9 mouse cellular contexts compared by ENCODE assay signal in the genomic region with DNA sequence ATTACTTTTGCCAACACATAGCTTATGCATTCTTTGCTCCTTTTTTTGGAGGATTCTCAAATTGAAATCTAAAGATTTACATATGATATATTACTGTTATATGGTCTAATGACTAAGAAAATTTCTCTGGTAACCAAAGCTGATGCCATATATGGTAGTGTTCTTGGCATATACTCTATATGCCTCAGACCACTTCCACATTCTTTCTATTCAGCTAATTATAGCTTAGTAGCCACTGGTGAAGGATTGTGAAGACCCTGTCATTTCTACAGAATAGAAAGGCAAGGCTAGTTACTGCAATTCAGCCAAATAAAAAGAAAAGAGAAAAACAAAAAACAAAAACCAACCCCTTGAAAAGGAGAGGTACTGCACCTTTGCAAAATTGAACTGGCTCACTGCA. TPM values are rescaled to one million over a fixed set of nuclear protein-coding genes. Genes with fewer than 3 reads are reported as not detected.
A peak's percentile ranks its signal among the peaks of the same experiment; 100 is the strongest.
DNase-seq lines count a peak whose midpoint lies in the region; ATAC-seq and TF ChIP-seq lines count a peak whose summit lies in the region.
"Had no signal": no experiment of that assay in that cellular context is flagged by ENCODE, and none has a peak within 500 bp of the region (broad histone marks: within the 10 kb centered on the region; RNA-seq: fewer than 3 reads in every experiment).

No protein-coding gene starts in this region.

- peak overlapping the region; percentile 71 for H3K27ac ChIP-seq in kidney, embryonic 16.5 days (ENCODE audit: low read length)
- no peak overlapping the region for H3K27ac ChIP-seq in brown adipose tissue, adult 24 weeks (replicated peaks; ENCODE audit: low read depth, low read length)
- H3K27ac ChIP-seq in hindbrain, postnatal 0 days = no peak overlapping the region

- peaks cover 45% of the 10 kb centered on the region for H3K4me1 ChIP-seq in kidney, embryonic 16.5 days (ENCODE audit: insufficient read depth, low read length)
- peaks cover 14% of the 10 kb centered on the region for H3K4me1 ChIP-seq in brown adipose tissue, adult 24 weeks (ENCODE audit: control insufficient read depth, insufficient read depth, insufficient read length, low read length)
- peaks cover 23% of the 10 kb centered on the region for H3K4me1 ChIP-seq in hindbrain, postnatal 0 days (ENCODE audit: insufficient read depth, low read length)

- TF ChIP-seq CTCF in hindbrain, postnatal 0 days (IDR thresholded peaks at IDR 0.05; ENCODE audit: low read depth) = no peak

- H3K27me3 ChIP-seq in kidney, embryonic 16.5 days (ENCODE audit: insufficient read depth, low read length) = no peaks in the 10 kb centered on the region
- no peaks in the 10 kb centered on the region for H3K27me3 ChIP-seq in hindbrain, postnatal 0 days (ENCODE audit: insufficient read depth, low read length)
- H3K27me3 ChIP-seq in myocyte (ENCODE audit: control insufficient read depth, insufficient read depth, insufficient read length) = no peaks in the 10 kb centered on the region

- no peaks in the 10 kb centered on the region for H3K9me3 ChIP-seq in kidney, embryonic 16.5 days (ENCODE audit: low read length)
- no peaks in the 10 kb centered on the region for H3K9me3 ChIP-seq in hindbrain, postnatal 0 days (ENCODE audit: low read length)

- 0 out of 2 replicates have a peak, but pooled peaks cover 9% of the 10 kb centered on the region for H3K36me3 ChIP-seq in kidney, embryonic 16.5 days (ENCODE audit: insufficient read depth, low read length)
- no peaks in the 10 kb centered on the region; the same call in 1 of the 2 replicates for H3K36me3 ChIP-seq in hindbrain, postnatal 0 days (ENCODE audit: insufficient read depth, low read length)
- H3K36me3 ChIP-seq in myocyte (ENCODE audit: control insufficient read depth, insufficient read depth) = peaks cover 35% of the 10 kb centered on the region

- TF ChIP-seq POLR2A in myocyte (IDR thresholded peaks at IDR 0.05; ENCODE audit: insufficient read length, low read depth) = no peak

- H3K79me2 ChIP-seq in myocyte (ENCODE audit: control insufficient read depth, insufficient read depth) = peaks cover 80% of the 10 kb centered on the region

- H3K4me2 ChIP-seq in kidney, embryonic 16.5 days (replicated peaks; ENCODE audit: low read depth, low read length) = peak overlapping the region; percentile 81
- peak overlapping the region; percentile 98 for H3K4me2 ChIP-seq in hindbrain, postnatal 0 days (ENCODE audit: low read depth, low read length)
- H3K4me2 ChIP-seq in myocyte (ENCODE audit: low read depth) = peak overlapping the region; percentile 92

- ATAC-seq in kidney, embryonic 16.5 days (ENCODE audit: low FRiP score, low TSS enrichment) = no peak
- ATAC-seq in hindbrain, postnatal 0 days = no peak

- no peak overlapping the region for H3ac ChIP-seq in myocyte (ENCODE audit: control insufficient read depth, insufficient read length)

- no peak for DNase-seq in kidney, adult 9 months
- DNase-seq in hindbrain, postnatal 0 days (ENCODE audit: low spot score) = no peak
- DNase-seq in urinary bladder, postnatal 25 days (ENCODE audit: low spot score) = no peak
- no peak for DNase-seq in adrenal gland, adult 8-10 months
- no peak for DNase-seq in layer of hippocampus, adult 18-20 months (ENCODE audit: low spot score in 2 of 2)
- DNase-seq: kidney, adult 11 months had no signal

- H3K9ac ChIP-seq in kidney, embryonic 16.5 days (replicated peaks; ENCODE audit: low read length) = peak overlapping the region; percentile 61
- peak overlapping the region; percentile 30 for H3K9ac ChIP-seq in hindbrain, postnatal 0 days (replicated peaks; ENCODE audit: low read length)

- H3K4me3 ChIP-seq in kidney, embryonic 16.5 days (ENCODE audit: low read length) = peak overlapping the region; percentile 50
- peak overlapping the region; percentile 32; the same call in 1 of the 2 replicates for H3K4me3 ChIP-seq in brown adipose tissue, adult 24 weeks (ENCODE audit: insufficient read depth, low read depth, low read length)
- H3K4me3 ChIP-seq in hindbrain, postnatal 0 days (ENCODE audit: low read length) = peak overlapping the region; percentile 91
- peak overlapping the region; percentile 63 for H3K4me3 ChIP-seq in myocyte

TF ChIP-seq in myocyte, 11 proteins besides CTCF, POLR2A, EP300 and RAD21:
- TF ChIP-seq USF1 (IDR thresholded peaks at IDR 0.05; ENCODE audit: low read depth) = no peak
- peak; percentile 58 for TF ChIP-seq SRF (IDR thresholded peaks at IDR 0.05; ENCODE audit: control insufficient read depth, insufficient read length, low read depth)

RNA-seq across cellular contexts. Expression of a gene that starts 3.6 kb away (rescaled TPM):
- polyA plus RNA-seq in kidney, embryonic 16.5 days (2015; fragmentation: Nextera tagmentation; extraction: Ambion mirVana) = 24.8 and 30.1 TPM in 2 replicates
- 25.2 and 39.9 TPM in 2 replicates for polyA plus RNA-seq in brown adipose tissue, adult 24 weeks (2012; ENCODE audit: insufficient read depth, insufficient read length, missing spikeins)
- total RNA-seq in hindbrain, postnatal 0 days (2014; rRNA removed) = 35.9 and 36.9 TPM in 2 replicates
- 17.1 and 17.9 TPM in 2 replicates for polyA plus RNA-seq in hindbrain, postnatal 0 days (2015; fragmentation: Nextera tagmentation; extraction: Ambion mirVana)
- polyA plus RNA-seq in myocyte (2012; fragmentation: generic; extraction: Trizol) = 33.2 TPM
- 10 to 100 TPM; 54.2 to 62.0 (median 60.9) TPM for total RNA-seq in adrenal gland, adult 8-10 months (2022)
- 100 to 1,000 TPM; 229 to 239 TPM for total RNA-seq in layer of hippocampus, adult 18-20 months (2021)

RNA-seq across cellular contexts. Expression of a gene that starts 27.8 kb away (rescaled TPM):
- polyA plus RNA-seq in kidney, embryonic 16.5 days (2015; fragmentation: Nextera tagmentation; extraction: Ambion mirVana) = 560 and 596 TPM in 2 replicates
- polyA plus RNA-seq in brown adipose tissue, adult 24 weeks (2012; ENCODE audit: insufficient read depth, insufficient read length, missing spikeins) = 54.3 and 66.3 TPM in 2 replicates
- 75.5 and 95.0 TPM in 2 replicates for total RNA-seq in hindbrain, postnatal 0 days (2014; rRNA removed)
- 251 and 254 TPM in 2 replicates for polyA plus RNA-seq in hindbrain, postnatal 0 days (2015; fragmentation: Nextera tagmentation; extraction: Ambion mirVana)
- 175 TPM for polyA plus RNA-seq in myocyte (2012; fragmentation: generic; extraction: Trizol)
- total RNA-seq in adrenal gland, adult 8-10 months (2022) = 10 to 100 TPM; 68.9 to 84.3 (median 80.5) TPM
- 10 to 100 TPM; 36.3 to 45.4 TPM for total RNA-seq in layer of hippocampus, adult 18-20 months (2021)

RNA-seq across cellular contexts. Expression of a gene that starts 48.7 kb away (rescaled TPM):
- polyA plus RNA-seq in kidney, embryonic 16.5 days (2015; fragmentation: Nextera tagmentation; extraction: Ambion mirVana) = 1.0 and 1.2 TPM in 2 replicates
- 0.71 and 2.9 TPM in 2 replicates for polyA plus RNA-seq in brown adipose tissue, adult 24 weeks (2012; ENCODE audit: insufficient read depth, insufficient read length, missing spikeins)
- 0.68 and 1.0 TPM in 2 replicates for total RNA-seq in hindbrain, postnatal 0 days (2014; rRNA removed)
- polyA plus RNA-seq in hindbrain, postnatal 0 days (2015; fragmentation: Nextera tagmentation; extraction: Ambion mirVana) = 0.39 and 0.50 TPM in 2 replicates
- polyA plus RNA-seq in myocyte (2012; fragmentation: generic; extraction: Trizol) = 0.04 TPM
- 1 to 10 TPM; 2.1 to 4.8 (median 3.4) TPM for total RNA-seq in adrenal gland, adult 8-10 months (2022)
- under 1 TPM; 0.43 to 0.57 TPM for total RNA-seq in layer of hippocampus, adult 18-20 months (2021)

RNA-seq across cellular contexts. Expression of a gene that starts 56.8 kb away (rescaled TPM):
- polyA plus RNA-seq in kidney, embryonic 16.5 days (2015; fragmentation: Nextera tagmentation; extraction: Ambion mirVana) = 4,884 and 4,942 TPM in 2 replicates
- polyA plus RNA-seq in brown adipose tissue, adult 24 weeks (2012; ENCODE audit: insufficient read depth, insufficient read length, missing spikeins) = 1,997 and 2,277 TPM in 2 replicates
- total RNA-seq in hindbrain, postnatal 0 days (2014; rRNA removed) = 2,267 and 2,460 TPM in 2 replicates
- 5,475 and 5,597 TPM in 2 replicates for polyA plus RNA-seq in hindbrain, postnatal 0 days (2015; fragmentation: Nextera tagmentation; extraction: Ambion mirVana)
- polyA plus RNA-seq in myocyte (2012; fragmentation: generic; extraction: Trizol) = 3,065 TPM
- 1,000 to 10,000 TPM; 1,457 to 1,759 (median 1,529) TPM for total RNA-seq in adrenal gland, adult 8-10 months (2022)
- total RNA-seq in layer of hippocampus, adult 18-20 months (2021) = 1,000 to 10,000 TPM; 1,682 to 1,687 TPM

Comparison
In these comparisons a context has a peak if more than half of its experiments do, and no peak if none do; other contexts are left out.
1. H3K4me3 ChIP-seq: peak in every context shown above with its lines; median percentile 91 in hindbrain, postnatal 0 days; 63 in myocyte; 50 in kidney, embryonic 16.5 days; 32 in brown adipose tissue, adult 24 weeks.